8 mouse cellular contexts compared by ENCODE assay signal in genomic region chr14:18893121-18893946, GRCm38 (mm10). TPM values are rescaled to one million over a fixed set of nuclear protein-coding genes. Genes with fewer than 3 reads are reported as not detected.
A peak's percentile ranks its signal among the peaks of the same experiment; 100 is the strongest.
DNase-seq lines count a peak whose midpoint lies in the region; ATAC-seq and TF ChIP-seq lines count a peak whose summit lies in the region.

No protein-coding gene starts in this region.

- TF ChIP-seq CTCF in lung, embryonic 14.5 days (IDR thresholded peaks at IDR 0.05; ENCODE audit: low read depth), result no peak
- no peak for TF ChIP-seq CTCF in olfactory bulb, adult 2 months (IDR thresholded peaks at IDR 0.05; ENCODE audit: insufficient read depth, low read depth, low read length)

- no peaks in the 10 kb centered on the region for H3K27me3 ChIP-seq in lung, embryonic 14.5 days (ENCODE audit: insufficient read depth, low read length)

- no peaks in the 10 kb centered on the region for H3K4me1 ChIP-seq in ES-E14 (ENCODE audit: control insufficient read depth in 2 of 2, insufficient read depth in 2 of 2, low read length in 2 of 2, poor library complexity in 1 of 2)
- no peaks in the 10 kb centered on the region for H3K4me1 ChIP-seq in lung, embryonic 14.5 days (ENCODE audit: insufficient read depth)
- H3K4me1 ChIP-seq in olfactory bulb, adult 2 months (ENCODE audit: control insufficient read depth, insufficient read depth, low read length), result no peaks in the 10 kb centered on the region

- peak; percentile 78 for DNase-seq in ES-E14 (ENCODE audit: low read depth, low spot score)
- DNase-seq in cerebellum, adult 18-20 months, result peak; percentile 90 to 96
- DNase-seq in layer of hippocampus, adult 8-10 months (ENCODE audit: low spot score in 2 of 2), result peak; percentile 75 to 80
- peak; percentile 94 for DNase-seq in lung, embryonic 14.5 days
- peak; percentile 70 to 77 for DNase-seq in thymus, adult 18-20 months

- no peak for TF ChIP-seq POLR2A in olfactory bulb, adult 2 months (IDR thresholded peaks at IDR 0.05; ENCODE audit: insufficient read depth, low read depth, low read length)

- under 1% methylated on average over 77 of the region's 116 CpGs for WGBS in lung, embryonic 14.5 days
- 5% methylated on average over 109 of the region's 116 CpGs for WGBS in olfactory bulb, adult 2 months

- no peaks in the 10 kb centered on the region for H3K36me3 ChIP-seq in ES-E14 (ENCODE audit: control insufficient read depth, insufficient read depth, low read length, poor library complexity, severe bottlenecking)
- no peaks in the 10 kb centered on the region for H3K36me3 ChIP-seq in lung, embryonic 14.5 days (ENCODE audit: insufficient read depth)

- in situ Hi-C loops in ES-E14 (cut with MboI; ENCODE audit: low sequenced_read_pairs in 2 of 2, unreplicated experiment in 2 of 2), result no loop called here

- H3K9ac ChIP-seq in ES-E14 (ENCODE audit: insufficient read depth, low read depth, low read length, poor library complexity, severe bottlenecking), result peak overlapping the region; percentile 82
- H3K9ac ChIP-seq in lung, embryonic 14.5 days, result peak overlapping the region; percentile 78

- peak overlapping the region; percentile 82 to 89 for H3K4me3 ChIP-seq in ES-E14 (ENCODE audit: insufficient read depth in 1 of 2, low read depth in 1 of 2, low read length in 2 of 2, poor library complexity in 1 of 2, severe bottlenecking in 1 of 2)
- H3K4me3 ChIP-seq in lung, embryonic 14.5 days (ENCODE audit: low read depth, low read length), result peak overlapping the region; percentile 71
- peak overlapping the region; percentile 97 for H3K4me3 ChIP-seq in olfactory bulb, adult 2 months (ENCODE audit: insufficient read depth, low read depth, low read length)

- no peaks in the 10 kb centered on the region for H3K9me3 ChIP-seq in ES-E14 (ENCODE audit: control insufficient read depth, insufficient read depth, low read depth, low read length)
- H3K9me3 ChIP-seq in lung, embryonic 14.5 days (ENCODE audit: low read depth, low read length), result no peaks in the 10 kb centered on the region

- H3K27ac ChIP-seq in ES-E14 (ENCODE audit: insufficient read depth, low read depth, low read length, poor library complexity, severe bottlenecking), result no peak overlapping the region
- H3K27ac ChIP-seq in lung, embryonic 14.5 days (ENCODE audit: low read depth), result peak overlapping the region; percentile 82
- H3K27ac ChIP-seq in olfactory bulb, adult 2 months (ENCODE audit: insufficient read depth, low read depth, low read length), result peak overlapping the region; percentile 37; the same call in 1 of the 2 replicates

- ATAC-seq in frontal cortex, adult (ENCODE audit: low TSS enrichment), result peak; percentile 76
- peak; percentile 83 to 84 for ATAC-seq in hematopoietic stem cell, adult 5-6 weeks (replicated peaks in 1 of 2; ENCODE audit: insufficient read depth in 1 of 2, low FRiP score in 2 of 2, low TSS enrichment in 1 of 2, low read depth in 1 of 2, poor library complexity in 2 of 2, severe bottlenecking in 2 of 2)
- peak; percentile 95 for ATAC-seq in lung, embryonic 14.5 days (ENCODE audit: insufficient read depth)

- H3K4me2 ChIP-seq in lung, embryonic 14.5 days, result peak overlapping the region; percentile 72

TF ChIP-seq in ES-E14, 5 proteins besides CTCF, POLR2A, EP300 and RAD21:
- TF ChIP-seq MAFK (IDR thresholded peaks at IDR 0.05; ENCODE audit: insufficient read depth, low read depth, low read length) (no peak), ZC3H11A (IDR thresholded peaks at IDR 0.05; ENCODE audit: borderline replicate concordance, low read depth, low read length) (no peak)

RNA-seq across cellular contexts. Expression of gene Ube2e2, which starts 0.7 kb away (rescaled TPM):
- 7.4 and 8.1 TPM in 2 replicates for total RNA-seq in ES-E14 (2012; rRNA removed)
- total RNA-seq in hematopoietic stem cell, adult 5-6 weeks (2017), result 10.9 and 15.0 TPM in 2 replicates
- 100 to 1,000 TPM; 182 to 214 (median 199) TPM for total RNA-seq in layer of hippocampus, adult 8-10 months (2022)
- 70.2 and 75.0 TPM in 2 replicates for polyA plus RNA-seq in lung, embryonic 14.5 days (2014; fragmentation: Nextera tagmentation; extraction: Ambion mirVana)
- not detected in 2 replicates for polyA plus RNA-seq in olfactory bulb, adult 2 months (2012; ENCODE audit: insufficient read depth, insufficient read length, low replicate concordance, missing spikeins)

Comparison
In these comparisons a context has a peak if more than half of its experiments do, and no peak if none do; other contexts are left out.
1. RNA of gene Ube2e2, which starts 0.7 kb away (total RNA-seq): 182 to 214 TPM in layer of hippocampus, adult 8-10 months; 10.9 to 15.0 TPM in hematopoietic stem cell, adult 5-6 weeks and 7.4 to 8.1 TPM in ES-E14; every median in the first group is over 10 times any median in the second.
2. Peak in every context shown above with its lines, with median percentiles within 50 percentile points of each other: DNase-seq, H3K4me3 ChIP-seq and ATAC-seq.